33 mouse cellular contexts compared by ENCODE assay signal in the genomic region with DNA sequence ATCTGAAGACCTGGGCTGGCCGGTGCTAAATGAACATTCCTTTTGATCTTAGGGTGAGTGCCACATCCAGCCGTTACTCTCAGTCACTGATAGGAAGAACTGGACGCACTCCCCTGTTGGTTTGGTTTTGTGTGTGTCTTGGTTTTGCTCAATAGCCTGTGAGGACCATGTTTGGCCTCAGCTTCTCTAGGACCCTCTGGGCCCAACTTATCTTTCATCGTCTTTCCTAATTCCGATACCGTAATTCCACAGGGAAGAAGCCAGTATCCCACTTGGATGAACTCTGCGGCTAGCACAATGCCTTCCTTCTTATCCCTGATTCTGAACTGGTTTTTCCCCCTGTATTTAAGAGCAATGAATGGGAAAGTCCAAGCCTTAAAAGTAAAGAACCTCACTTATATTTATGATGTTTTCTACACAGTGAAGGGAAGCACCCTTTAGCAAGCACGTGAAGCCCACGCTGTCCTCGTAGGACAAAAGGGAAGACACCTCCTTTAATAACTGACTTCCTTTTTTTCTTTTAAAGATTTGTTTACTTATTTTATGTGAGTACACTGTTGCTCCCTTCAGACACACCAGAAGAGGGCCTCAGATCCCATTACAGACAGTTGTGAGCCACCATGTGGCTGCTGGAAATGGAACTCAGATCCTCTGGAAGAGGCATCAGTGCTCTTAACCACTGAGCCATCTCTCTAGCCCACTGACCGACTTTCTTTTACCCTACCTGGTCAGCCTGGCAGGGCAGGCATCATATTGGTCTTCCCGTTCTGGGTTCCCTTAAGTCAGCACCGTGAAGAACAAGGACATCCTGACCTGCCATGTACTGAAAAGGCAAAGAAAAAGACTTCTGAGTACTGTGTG. TPM values are rescaled to one million over a fixed set of nuclear protein-coding genes. Genes with fewer than 3 reads are reported as not detected.
DNase-seq lines count a peak whose midpoint lies in the region; ATAC-seq and TF ChIP-seq lines count a peak whose summit lies in the region.
"Had no signal": no experiment of that assay in that cellular context is flagged by ENCODE, and none has a peak within 500 bp of the region (broad histone marks: within the 10 kb centered on the region; RNA-seq: fewer than 3 reads in every experiment).

No protein-coding gene starts in this region.

- no peak overlapping the region for H3K4me3 ChIP-seq in heart, adult 2 months
- no peak overlapping the region for H3K4me3 ChIP-seq in midbrain, embryonic 11.5 days (ENCODE audit: low read depth, low read length)
- no peak overlapping the region for H3K4me3 ChIP-seq in midbrain, embryonic 15.5 days
- no peak overlapping the region for H3K4me3 ChIP-seq in bone marrow macrophage, adult 2 months (ENCODE audit: insufficient read depth, low read length)
- H3K4me3 ChIP-seq: embryonic facial prominence, embryonic 10.5 days; embryonic facial prominence, embryonic 13.5 days; erythroblast, embryonic 14.5 days; forebrain, embryonic 12.5 days; gastrocnemius, adult 2 months; heart, embryonic 15.5 days; hindbrain, embryonic 10.5 days; hindbrain, embryonic 13.5 days had no signal

- DNase-seq in heart, adult 11 months = peak; percentile 91
- DNase-seq in heart, adult 2 months = no peak
- DNase-seq in midbrain, embryonic 11.5 days (ENCODE audit: low spot score, missing footprints) = peak; percentile 65
- DNase-seq in splenic B cell, adult 2 months (ENCODE audit: low read depth, low spot score) = peak; percentile 58
- no peak for DNase-seq in retina, embryonic 14.5 days (ENCODE audit: low spot score)
- DNase-seq in lung, postnatal 14 days = no peak
- DNase-seq: adrenal gland, postnatal 10 days; adrenal gland, postnatal 36 days; cerebellum, adult 11 months; cerebellum, adult 2 months; cerebellum, adult 9-11 months; cerebellum, postnatal 36 days; embryo, embryonic 11 days; forebrain, postnatal 0 days; gastrocnemius, adult 2 months; gastrocnemius, postnatal 14 days; heart, postnatal 10 days; heart, postnatal 36 days had no signal

- no peak overlapping the region for H3K27ac ChIP-seq in heart, adult 2 months
- H3K27ac ChIP-seq in midbrain, embryonic 11.5 days (ENCODE audit: low read depth, low read length) = no peak overlapping the region
- no peak overlapping the region for H3K27ac ChIP-seq in midbrain, embryonic 15.5 days
- H3K27ac ChIP-seq in bone marrow macrophage, adult 2 months (ENCODE audit: insufficient read depth, low read depth, low read length) = peak overlapping the region; percentile 58
- H3K27ac ChIP-seq: embryonic facial prominence, embryonic 10.5 days; embryonic facial prominence, embryonic 13.5 days; forebrain, embryonic 12.5 days; gastrocnemius, adult 2 months; heart, embryonic 15.5 days; hindbrain, embryonic 10.5 days; hindbrain, embryonic 13.5 days had no signal

- no peaks in the 10 kb centered on the region for H3K27me3 ChIP-seq in heart, adult 2 months (ENCODE audit: control insufficient read depth, insufficient read depth, low read length)
- no peaks in the 10 kb centered on the region for H3K27me3 ChIP-seq in midbrain, embryonic 11.5 days (ENCODE audit: control insufficient read depth, insufficient read depth, low read length)
- no peaks in the 10 kb centered on the region for H3K27me3 ChIP-seq in midbrain, embryonic 15.5 days (replicated peaks)
- H3K27me3 ChIP-seq in splenic B cell, adult 2 months (ENCODE audit: control insufficient read depth, insufficient read depth, low read length, poor library complexity, severe bottlenecking) = no peaks in the 10 kb centered on the region
- H3K27me3 ChIP-seq: embryonic facial prominence, embryonic 13.5 days; forebrain, embryonic 12.5 days; heart, embryonic 15.5 days; hindbrain, embryonic 13.5 days; Patski had no signal

- TF ChIP-seq EP300 in heart, adult 2 months (IDR thresholded peaks at IDR 0.05; ENCODE audit: insufficient read depth, low read depth, low read length) = no peak

- H3K4me2 ChIP-seq in midbrain, embryonic 11.5 days = no peak overlapping the region
- no peak overlapping the region for H3K4me2 ChIP-seq in midbrain, embryonic 15.5 days
- H3K4me2 ChIP-seq: embryonic facial prominence, embryonic 13.5 days; forebrain, embryonic 12.5 days; heart, embryonic 11.5 days; heart, embryonic 15.5 days; hindbrain, embryonic 13.5 days had no signal

- peaks cover 2% of the 10 kb centered on the region for H3K4me1 ChIP-seq in heart, adult 2 months (ENCODE audit: control insufficient read depth, insufficient read depth, low read length)
- H3K4me1 ChIP-seq in midbrain, embryonic 11.5 days (ENCODE audit: control insufficient read depth, insufficient read depth, low read length) = no peaks in the 10 kb centered on the region
- no peaks in the 10 kb centered on the region for H3K4me1 ChIP-seq in midbrain, embryonic 15.5 days
- H3K4me1 ChIP-seq in bone marrow macrophage, adult 2 months (ENCODE audit: control insufficient read depth, insufficient read depth, low read length) = peaks cover 75% of the 10 kb centered on the region
- H3K4me1 ChIP-seq: forebrain, embryonic 12.5 days; hindbrain, embryonic 10.5 days; hindbrain, embryonic 13.5 days had no signal

- H3K79me2 ChIP-seq in heart, adult 2 months (replicated peaks; ENCODE audit: control insufficient read depth, insufficient read depth, low read length) = no peaks in the 10 kb centered on the region

- intact Hi-C loops in heart, adult 2 months (cut with DNase I) = no loop called here

- WGBS in heart, adult 2 months = 85% methylated on average over 13 of the region's 13 CpGs
- WGBS in midbrain, embryonic 11.5 days = 94% methylated on average over 13 of the region's 13 CpGs
- WGBS in midbrain, embryonic 15.5 days = 93% methylated on average over 13 of the region's 13 CpGs

- TF ChIP-seq POLR2A in heart, adult 2 months (IDR thresholded peaks at IDR 0.05; ENCODE audit: insufficient read depth, low read depth, low read length) = no peak
- TF ChIP-seq POLR2A in bone marrow macrophage, adult 2 months (IDR thresholded peaks at IDR 0.05; ENCODE audit: borderline replicate concordance, low read depth, low read length) = no peak

- H3K36me3 ChIP-seq in heart, adult 2 months (ENCODE audit: control insufficient read depth, insufficient read depth, low read length) = no peaks in the 10 kb centered on the region
- H3K36me3 ChIP-seq in midbrain, embryonic 11.5 days (ENCODE audit: control insufficient read depth, insufficient read depth, low read length) = no peaks in the 10 kb centered on the region
- no peaks in the 10 kb centered on the region for H3K36me3 ChIP-seq in midbrain, embryonic 15.5 days (replicated peaks)
- no peaks in the 10 kb centered on the region for H3K36me3 ChIP-seq in splenic B cell, adult 2 months (ENCODE audit: control insufficient read depth, insufficient read depth, low read length, poor library complexity, severe bottlenecking)
- H3K36me3 ChIP-seq: embryonic facial prominence, embryonic 13.5 days; forebrain, embryonic 12.5 days; heart, embryonic 15.5 days; hindbrain, embryonic 10.5 days; hindbrain, embryonic 13.5 days had no signal

- no peak for ATAC-seq in midbrain, embryonic 11.5 days (ENCODE audit: low FRiP score)
- no peak for ATAC-seq in midbrain, embryonic 15.5 days (replicated peaks)
- ATAC-seq: CD4-positive, CD25-positive, alpha-beta regulatory T cell, adult 4 months; forebrain, postnatal 0 days; hindbrain, embryonic 16.5 days; inflammation-experienced regulatory T-cells, adult 6 months; intestine, embryonic 16.5 days had no signal

- no peak overlapping the region for H3K9ac ChIP-seq in heart, adult 2 months (ENCODE audit: low read depth, low read length)
- no peak overlapping the region for H3K9ac ChIP-seq in midbrain, embryonic 11.5 days (ENCODE audit: low read length)
- H3K9ac ChIP-seq in midbrain, embryonic 15.5 days = no peak overlapping the region
- H3K9ac ChIP-seq: embryonic facial prominence, embryonic 13.5 days; forebrain, embryonic 12.5 days; forebrain, postnatal 0 days; heart, embryonic 15.5 days; hindbrain, embryonic 13.5 days had no signal

- no peaks in the 10 kb centered on the region for H3K9me3 ChIP-seq in midbrain, embryonic 11.5 days (ENCODE audit: control insufficient read depth, low read length)
- no peaks in the 10 kb centered on the region for H3K9me3 ChIP-seq in midbrain, embryonic 15.5 days
- H3K9me3 ChIP-seq: embryonic facial prominence, embryonic 10.5 days; embryonic facial prominence, embryonic 13.5 days; forebrain, embryonic 12.5 days; heart, embryonic 15.5 days; hindbrain, embryonic 10.5 days; hindbrain, embryonic 13.5 days had no signal

- TF ChIP-seq CTCF in heart, adult 2 months (IDR thresholded peaks at IDR 0.05) = no peak
- no peak for TF ChIP-seq CTCF in bone marrow macrophage, adult 2 months (IDR thresholded peaks at IDR 0.05; ENCODE audit: low read depth, low read length)

RNA-seq across cellular contexts. Expression of a gene that starts 50.6 kb away (rescaled TPM):
- 10 to 100 TPM; 11.3 to 12.1 TPM for total RNA-seq in heart, adult 2 months (2021)
- polyA plus RNA-seq in heart, adult 2 months (2012; rRNA removed) = 4.1 and 7.2 TPM in 2 replicates
- 43.0 and 47.3 TPM in 2 replicates for polyA plus RNA-seq in midbrain, embryonic 11.5 days (2014; fragmentation: Nextera tagmentation; extraction: Ambion mirVana)
- polyA plus RNA-seq in midbrain, embryonic 15.5 days (2015; fragmentation: Nextera tagmentation; extraction: Ambion mirVana) = 20.7 and 25.9 TPM in 2 replicates
- 24.3 and 26.0 TPM in 2 replicates for polyA plus RNA-seq in bone marrow macrophage, adult 2 months (2012; ENCODE audit: insufficient read depth, insufficient read length, missing spikeins)

Comparison
In these comparisons a context has a peak if more than half of its experiments do, and no peak if none do; other contexts are left out.
1. DNase-seq: peak in heart, adult 11 months (single experiment), midbrain, embryonic 11.5 days (single experiment) and splenic B cell, adult 2 months (single experiment); none in heart, adult 2 months (0 of 2), retina, embryonic 14.5 days (single experiment) and lung, postnatal 14 days (single experiment).